Mouse (Mus musculus): Measurements from ENCODE around the gene Zfand2a.

DNA sequence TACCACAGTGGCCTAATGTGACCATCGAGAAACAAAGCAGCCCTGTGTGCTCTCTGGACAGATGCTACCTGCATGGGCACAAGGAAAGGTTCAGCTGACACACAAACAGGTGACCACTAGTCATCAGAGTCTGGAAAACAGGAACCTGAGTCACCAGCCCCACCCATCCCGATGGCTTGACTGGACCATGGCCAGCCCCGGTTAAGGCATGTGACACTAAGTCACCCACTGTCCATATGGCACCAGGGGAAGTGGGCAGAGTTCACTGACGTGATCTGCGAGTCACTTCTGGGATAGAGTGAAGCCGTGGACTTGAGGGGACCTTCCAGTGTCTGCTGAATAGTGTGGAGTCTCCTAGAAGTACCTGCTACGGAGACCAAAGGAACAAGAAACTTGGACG, 5.3 kb downstream of the Zfand2a start:
- no peak for TF ChIP-seq POLR2A (IDR thresholded peaks at IDR 0.05; ENCODE audit: borderline replicate concordance, extremely low read depth, insufficient read depth, insufficient read length, poor library complexity, severe bottlenecking)
- no peak for TF ChIP-seq CTCF (IDR thresholded peaks at IDR 0.05; ENCODE audit: borderline replicate concordance, extremely low read depth, insufficient read depth, insufficient read length)
